Mouse (Mus musculus) embryonic facial prominence, embryonic 14.5 days (tissue): Measurements from ENCODE around the gene Ckap4. TPM values are rescaled to one million over a fixed set of nuclear protein-coding genes. Genes with fewer than 3 reads are reported as not detected.
A peak's percentile ranks its signal among the peaks of the same experiment; 100 is the strongest.

Experiments used
- ATAC-seq: fragments of 200-750 bp; cut with Nextera tagmentation; 2 replicates; pipeline ENCODE4 v1.8.0; 2017; ENCODE audit warnings: low read depth, moderate number of reproducible peaks, moderate TSS enrichment
- DNase-seq: peaks from one replicate; pipeline ENCODE4 v3.0.0-alpha.2; 2015; ENCODE audit warnings: low spot score
- H3K27ac ChIP-seq: fragments of 300-500 bp; sonication (generic); replicated peaks from 2 replicates; pipeline ENCODE4 v1.5.1; 2014; ENCODE audit warnings: low read depth, mild to moderate bottlenecking, low read length, moderate library complexity
- H3K27me3 ChIP-seq: fragments of 300-500 bp; sonication (generic); replicated peaks from 2 replicates; pipeline ENCODE4 v1.6.1; 2014; ENCODE audit warnings: low read length; ENCODE audit not compliant: control insufficient read depth, insufficient read depth
- H3K36me3 ChIP-seq: fragments of 300-500 bp; sonication (generic); 2 replicates; pipeline ENCODE4 v1.6.1; 2014; ENCODE audit warnings: low read length, mixed read lengths; ENCODE audit not compliant: control insufficient read depth, insufficient read depth
- H3K4me1 ChIP-seq: fragments of 300-500 bp; sonication (generic); 2 replicates; pipeline ENCODE4 v1.6.1; 2014; ENCODE audit warnings: antibody characterized with exemption, low read length; ENCODE audit not compliant: control insufficient read depth, insufficient read depth
- H3K4me2 ChIP-seq: fragments of 300-500 bp; sonication (generic); 2 replicates; pipeline ENCODE4 v1.6.1; 2014; ENCODE audit warnings: low read depth, mild to moderate bottlenecking, low read length, moderate library complexity, mixed read lengths
- H3K4me3 ChIP-seq: fragments of 300-500 bp; sonication (generic); 2 replicates; pipeline ENCODE4 v1.5.1; 2014; ENCODE audit warnings: low read depth, mild to moderate bottlenecking, low read length
- H3K9ac ChIP-seq: fragments of 300-500 bp; sonication (generic); 2 replicates; pipeline ENCODE4 v1.6.1; 2014; ENCODE audit warnings: low read depth, mild to moderate bottlenecking, low read length, moderate library complexity, mixed read lengths
- H3K9me3 ChIP-seq: fragments of 300-500 bp; sonication (generic); 2 replicates; pipeline ENCODE4 v1.6.1; 2016; ENCODE audit warnings: low read length; ENCODE audit not compliant: control insufficient read depth
- WGBS: fragments of 180-500 bp; shearing (Covaris S2); extraction: QIAGEN DNeasy Blood & Tissue Kit; methylation state at CpG from one replicate; pipeline ENCODE4 v1.1.7; 2014; 5-methylcytosine and 5-hydroxymethylcytosine counted together
- polyA plus RNA-seq: library from polyadenylated mRNA; unstranded; fragments of >200 nt; fragmentation: Nextera tagmentation; extraction: Ambion mirVana; gene quantifications from 2 replicates; pipeline ENCODE4 v1.2.1, GENCODE M21; 2014

The Ckap4 gene
- polyA plus RNA-seq, 1 experiment from 2014 or later, result 203 TPM

DNA sequence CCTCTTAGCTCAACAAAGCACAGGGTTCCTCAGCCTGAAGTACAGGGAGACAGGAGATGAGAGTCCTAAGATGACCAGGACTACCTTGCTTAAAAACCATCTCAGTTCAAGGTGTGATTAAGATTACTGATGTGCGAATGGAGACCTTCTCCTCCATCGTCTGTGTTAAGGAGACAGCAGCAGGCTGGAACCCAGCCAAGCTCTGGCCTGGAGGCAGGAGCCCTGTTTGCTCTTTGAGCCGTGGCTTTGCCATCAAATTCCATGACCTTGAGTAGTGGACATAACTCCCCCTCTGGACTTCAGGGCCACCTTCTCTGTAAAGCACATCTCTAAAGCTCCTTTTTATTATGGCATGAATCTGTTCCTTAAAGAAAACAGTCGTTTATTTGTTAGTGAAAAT lies 2.0 kb upstream of the Ckap4 start:
- Histone ChIP-seq H3K9me3 (no peaks in the 10 kb centered on the region), H3K4me3 (no peak overlapping the region), H3K9ac (no peak overlapping the region), H3K4me2 (no peak overlapping the region), H3K36me3 (peaks cover 10% of the 10 kb centered on the region), H3K4me1 (peaks cover 18% of the 10 kb centered on the region), H3K27me3 (no peaks in the 10 kb centered on the region), H3K27ac (no peak overlapping the region)
- DNase-seq (no peak), ATAC-seq (no peak)
- WGBS, result 45% methylated on average over 4 of the region's 4 CpGs

DNA sequence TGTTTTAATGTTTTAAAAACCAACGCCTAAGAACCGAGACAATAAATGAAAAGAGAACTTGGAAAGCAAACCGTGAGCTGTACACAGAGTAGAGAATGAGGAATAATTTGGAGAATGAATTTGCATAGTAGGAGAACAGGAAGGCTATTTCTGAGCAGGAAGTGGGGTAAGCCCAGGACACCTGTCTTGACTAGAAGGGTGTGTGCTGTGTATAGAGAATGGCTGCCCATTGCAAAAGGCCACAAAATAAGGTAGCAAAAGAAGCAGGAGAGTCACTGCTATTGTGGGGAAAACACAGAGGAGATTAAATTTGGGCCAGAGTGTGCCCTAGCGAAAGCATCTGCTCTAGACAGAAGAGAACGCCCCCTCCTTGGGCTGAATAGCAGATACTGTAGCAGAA lies 1.6 kb upstream of the Ckap4 start:
- Histone ChIP-seq H3K27me3 (no peaks in the 10 kb centered on the region), H3K9ac (no peak overlapping the region), H3K27ac (no peak overlapping the region), H3K36me3 (peaks cover 14% of the 10 kb centered on the region), H3K9me3 (no peaks in the 10 kb centered on the region), H3K4me2 (no peak overlapping the region), H3K4me1 (peaks cover 22% of the 10 kb centered on the region), H3K4me3 (no peak overlapping the region)
- DNase-seq (no peak), ATAC-seq (no peak)
- 81% methylated on average over 5 of the region's 5 CpGs for WGBS

DNA sequence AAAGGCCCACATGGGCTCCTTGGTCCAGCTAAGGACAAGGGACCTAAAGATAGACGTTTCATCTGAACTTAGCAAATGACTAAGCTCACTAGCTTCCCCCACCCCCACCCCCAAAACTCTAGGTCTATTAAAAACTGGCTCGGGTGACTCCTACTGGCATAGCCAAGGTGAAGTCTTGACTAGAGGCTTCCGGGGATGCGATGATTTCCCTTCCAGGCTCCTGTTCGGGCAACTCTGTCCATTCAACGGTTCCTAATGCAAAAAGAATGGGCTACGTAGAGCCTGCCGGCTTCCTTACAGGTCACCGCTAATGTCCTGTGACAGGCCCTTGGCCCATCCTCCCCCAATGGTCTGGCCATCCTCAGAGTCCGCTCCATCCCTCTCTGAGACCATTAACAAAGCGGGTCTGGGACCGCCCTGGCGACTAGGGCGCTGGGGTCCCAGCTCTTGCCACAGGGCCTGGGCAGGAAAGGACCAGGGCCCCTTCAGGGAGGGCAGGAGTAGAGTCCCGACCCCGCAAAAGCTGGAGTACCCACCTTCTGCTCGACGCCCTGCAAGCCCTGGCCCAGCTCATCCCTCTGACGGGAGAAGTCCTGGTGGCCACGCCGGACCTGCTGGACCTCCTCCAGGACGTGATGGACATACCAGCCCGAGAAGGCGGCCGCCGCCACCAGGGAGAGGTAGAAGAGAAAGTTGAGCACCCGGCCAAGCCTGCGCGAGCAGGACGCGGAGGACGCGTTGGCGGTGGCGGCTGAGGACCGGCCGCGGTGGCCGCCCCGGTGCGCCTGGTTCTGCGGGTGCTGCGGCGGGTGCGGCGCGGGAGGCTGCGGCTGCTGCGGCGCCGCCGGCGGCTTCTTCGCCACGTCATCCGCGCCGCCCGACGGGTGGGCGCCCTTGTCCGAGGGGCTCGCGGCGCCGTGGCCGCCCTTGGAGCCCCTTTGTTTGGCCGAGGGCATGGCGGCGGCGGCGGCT lies 665 bp downstream of the Ckap4 start:
- Histone ChIP-seq H3K4me3 (peak overlapping the region; percentile 97), H3K27me3 (no peaks in the 10 kb centered on the region), H3K4me1 (peaks cover 32% of the 10 kb centered on the region), H3K36me3 (peaks cover 30% of the 10 kb centered on the region), H3K4me2 (peak overlapping the region; percentile 85), H3K9me3 (no peaks in the 10 kb centered on the region), H3K9ac (peak overlapping the region; percentile 97), H3K27ac (peak overlapping the region; percentile 90)
- DNase-seq (peak; percentile 64), ATAC-seq (peak; percentile 23; the same call in 1 of the 2 replicates)
- under 1% methylated on average over 37 of the region's 72 CpGs for WGBS

DNA sequence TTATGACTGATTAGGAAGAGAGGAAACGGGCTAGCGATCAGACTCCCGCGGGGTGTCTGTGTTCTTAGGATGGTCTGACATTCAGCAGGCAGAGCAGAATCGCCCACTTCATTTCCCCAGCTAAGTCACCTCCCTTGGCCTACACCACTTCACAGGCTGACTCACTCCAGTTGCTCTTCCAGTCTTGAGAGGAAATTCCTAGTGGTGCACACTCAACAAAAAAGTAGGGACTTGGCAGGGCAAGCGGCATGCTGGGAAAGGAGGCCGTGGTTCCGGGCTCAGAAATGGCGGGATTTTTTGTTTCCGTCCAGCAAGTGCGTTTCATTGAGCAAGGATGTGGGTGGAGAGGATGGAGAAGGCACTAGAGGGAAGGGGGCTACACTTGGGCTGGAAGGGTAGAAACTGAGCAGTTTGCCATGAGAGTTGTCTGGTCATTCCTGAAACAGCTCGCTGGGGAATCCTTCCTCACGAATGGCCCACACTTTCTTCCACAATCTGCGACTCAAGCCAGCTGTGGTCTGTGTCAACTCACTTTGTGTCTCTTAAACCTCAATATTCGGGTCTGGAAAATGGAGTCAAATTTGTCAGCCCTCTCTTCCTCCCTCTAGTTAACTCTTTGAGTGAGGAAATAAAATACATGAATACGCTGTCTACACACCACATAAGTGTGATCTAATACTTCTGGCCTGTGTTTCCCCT lies 1.5 kb downstream of the Ckap4 start:
- Histone ChIP-seq H3K9me3 (no peaks in the 10 kb centered on the region), H3K4me1 (peaks cover 32% of the 10 kb centered on the region), H3K27me3 (no peaks in the 10 kb centered on the region), H3K9ac (peak overlapping the region; percentile 97), H3K36me3 (peaks cover 38% of the 10 kb centered on the region), H3K4me3 (peak overlapping the region; percentile 97), H3K27ac (peak overlapping the region; percentile 90; the same call in 1 of the 2 replicates), H3K4me2 (peak overlapping the region; percentile 85)
- 58% methylated on average over 16 of the region's 16 CpGs for WGBS
- peak; percentile 50 for DNase-seq
- no peak for ATAC-seq

DNA sequence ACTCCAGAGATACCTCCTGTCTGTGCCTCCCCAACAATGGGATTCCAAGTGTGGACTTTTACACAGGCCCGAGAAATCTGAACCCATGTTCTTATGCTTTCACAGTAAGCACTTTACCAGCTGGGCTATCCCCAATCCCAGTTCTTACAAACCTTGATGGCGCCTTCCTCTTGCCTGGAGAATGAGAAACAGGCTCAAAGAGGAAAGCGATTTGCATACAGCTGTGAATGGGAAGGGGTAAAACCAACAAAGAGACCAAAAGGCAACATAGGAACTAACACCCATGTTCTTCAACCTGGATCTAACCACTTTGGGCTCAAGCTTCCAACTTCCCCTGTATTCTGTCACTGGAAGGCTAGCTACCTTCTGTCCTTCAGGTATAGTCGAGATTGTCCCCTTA lies 2.3 kb downstream of the Ckap4 start:
- DNase-seq (no peak), ATAC-seq (no peak)
- Histone ChIP-seq H3K27me3 (no peaks in the 10 kb centered on the region), H3K4me2 (peak overlapping the region; percentile 85), H3K9ac (peak overlapping the region; percentile 97), H3K9me3 (no peaks in the 10 kb centered on the region), H3K4me3 (peak overlapping the region; percentile 97), H3K36me3 (peaks cover 46% of the 10 kb centered on the region), H3K4me1 (peaks cover 32% of the 10 kb centered on the region), H3K27ac (no peak overlapping the region)
- WGBS, result 90% methylated on average over 4 of the region's 4 CpGs

DNA sequence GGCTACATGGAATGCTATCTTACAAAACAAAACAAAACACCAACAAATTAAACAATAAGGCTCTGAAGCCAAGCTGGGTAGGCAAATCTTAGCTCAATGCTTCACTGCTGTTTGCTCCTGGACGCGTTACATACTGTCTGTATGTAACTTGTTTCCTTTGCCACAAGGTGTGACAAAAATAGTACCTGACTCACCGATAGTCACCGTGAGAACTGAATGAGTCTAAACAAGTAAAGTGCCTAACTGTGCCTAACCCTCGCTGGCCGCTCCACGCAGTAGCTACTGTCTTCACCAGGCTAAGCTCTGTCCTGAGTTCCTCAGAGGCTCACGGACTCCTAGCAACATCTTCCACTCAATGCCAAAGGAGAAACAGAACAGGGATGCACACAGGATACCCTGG lies 3.5 kb downstream of the Ckap4 start:
- no peak for ATAC-seq
- Histone ChIP-seq H3K4me1 (peaks cover 32% of the 10 kb centered on the region), H3K9me3 (no peaks in the 10 kb centered on the region), H3K36me3 (peaks cover 56% of the 10 kb centered on the region), H3K4me2 (peak overlapping the region; percentile 85), H3K4me3 (peak overlapping the region; percentile 12; the same call in 1 of the 2 replicates), H3K27ac (no peak overlapping the region), H3K27me3 (no peaks in the 10 kb centered on the region), H3K9ac (peak overlapping the region; percentile 43; the same call in 1 of the 2 replicates)
- WGBS, result 80% methylated on average over 8 of the region's 8 CpGs
- DNase-seq, result no peak

DNA sequence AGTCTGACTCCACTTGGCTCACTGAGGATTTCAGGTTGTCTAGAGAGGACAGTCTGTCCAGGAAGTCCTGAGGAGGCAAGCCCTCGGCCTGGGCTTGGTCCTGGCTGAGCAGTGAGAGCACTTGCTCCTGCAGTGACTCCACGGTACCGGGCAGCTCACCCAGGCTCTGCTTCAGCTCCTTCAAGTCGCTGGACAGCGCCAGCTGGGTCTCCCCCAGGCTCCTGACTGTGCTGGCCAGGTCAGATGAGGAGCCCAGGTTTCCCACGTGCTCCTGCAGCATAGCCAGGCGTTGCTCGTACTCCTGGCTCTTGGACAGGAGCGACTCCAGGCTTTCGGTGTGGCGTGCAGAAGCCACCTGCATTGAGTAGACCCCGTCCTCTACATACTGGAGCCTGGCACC lies 6.2 kb downstream of the Ckap4 start:
- no peak overlapping the region for H3K4me2 ChIP-seq
- H3K9me3 ChIP-seq, result no peaks in the 10 kb centered on the region
- H3K4me3 ChIP-seq, result no peak overlapping the region
- H3K27me3 ChIP-seq, result no peaks in the 10 kb centered on the region
- H3K27ac ChIP-seq, result no peak overlapping the region
- 82% methylated on average over 12 of the region's 12 CpGs for WGBS
- peaks cover 31% of the 10 kb centered on the region for H3K4me1 ChIP-seq
- peaks cover 70% of the 10 kb centered on the region for H3K36me3 ChIP-seq
- DNase-seq (no peak), ATAC-seq (no peak)
- H3K9ac ChIP-seq, result no peak overlapping the region

DNA sequence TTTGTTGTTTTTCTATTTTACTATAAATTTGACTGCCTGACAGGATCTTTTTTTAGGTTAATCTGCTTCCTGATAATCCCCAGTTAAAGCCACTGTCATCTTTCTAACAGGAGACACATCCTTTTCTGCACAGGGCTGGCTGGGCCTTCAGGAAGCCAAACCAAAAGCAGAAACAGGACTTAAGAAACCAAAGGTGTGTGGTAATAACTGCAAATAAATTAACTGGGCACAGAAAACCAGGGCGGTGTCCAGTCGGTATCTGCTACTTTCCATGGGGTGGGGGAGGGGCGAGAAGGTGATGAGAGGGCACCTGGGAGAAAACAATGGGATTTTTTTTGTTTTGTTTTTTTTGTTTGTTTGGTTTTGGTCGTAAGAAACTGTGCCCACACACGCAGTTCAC lies 6.8 kb downstream of the Ckap4 start:
- Histone ChIP-seq H3K9me3 (no peaks in the 10 kb centered on the region), H3K9ac (no peak overlapping the region), H3K36me3 (peaks cover 74% of the 10 kb centered on the region), H3K4me1 (peaks cover 26% of the 10 kb centered on the region), H3K27me3 (no peaks in the 10 kb centered on the region), H3K4me3 (no peak overlapping the region), H3K27ac (no peak overlapping the region), H3K4me2 (no peak overlapping the region)
- no peak for DNase-seq
- no peak for ATAC-seq
- 79% methylated on average over 5 of the region's 5 CpGs for WGBS
